Mouse (Mus musculus): ENCODE data around the gene Msantd1. TPM values are rescaled to one million over a fixed set of nuclear protein-coding genes. Genes with fewer than 3 reads are reported as not detected.

The Msantd1 gene
- polyA plus RNA-seq, 1 experiment from 2014 or later = 2.2 TPM

DNA sequence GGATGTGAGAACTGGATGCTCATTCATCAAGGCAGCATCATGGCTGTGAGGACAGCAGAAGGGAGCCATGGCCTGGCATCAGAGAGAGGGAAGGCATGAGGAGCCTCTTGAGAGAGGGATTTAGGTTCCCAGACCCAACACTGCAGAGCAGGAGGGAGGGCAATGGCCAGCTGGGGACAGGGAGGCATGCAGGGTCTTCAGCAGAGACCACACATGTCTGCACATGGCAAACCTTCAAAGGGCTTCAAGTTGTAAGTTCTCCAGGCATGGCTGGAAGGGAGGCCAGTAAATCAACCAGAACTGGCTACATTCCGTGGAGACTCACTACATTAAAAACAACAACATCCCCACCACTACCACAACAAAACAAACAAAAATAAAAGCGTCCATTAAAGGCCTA lies 23.3 kb downstream of the Msantd1 start:
- no peak overlapping the region for H3K4me3 ChIP-seq
- no peaks in the 10 kb centered on the region for H3K27me3 ChIP-seq
- H3K9ac ChIP-seq = no peak overlapping the region
- no peaks in the 10 kb centered on the region; the same call in 1 of the 2 replicates for H3K9me3 ChIP-seq (replicated peaks)
- peak overlapping the region; percentile 15 for H3K27ac ChIP-seq
- H3K4me2 ChIP-seq = no peak overlapping the region
- no peaks in the 10 kb centered on the region for H3K36me3 ChIP-seq (ENCODE audit: poor library complexity, severe bottlenecking)
- 88% methylated on average over 2 of the region's 2 CpGs for WGBS
- ATAC-seq = no peak
- peaks cover 15% of the 10 kb centered on the region for H3K4me1 ChIP-seq

GRCm38 (mm10) chr5:34931516-34932457 lies 24.0 kb downstream of the Msantd1 start:
- Histone ChIP-seq H3K4me3 (no peak overlapping the region), H3K4me2 (no peak overlapping the region), H3K27ac (peak overlapping the region; percentile 27; the same call in 1 of the 2 replicates), H3K36me3 (ENCODE audit: poor library complexity, severe bottlenecking) (no peaks in the 10 kb centered on the region), H3K9me3 (replicated peaks) (no peaks in the 10 kb centered on the region), H3K4me1 (peaks cover 15% of the 10 kb centered on the region), H3K9ac (no peak overlapping the region), H3K27me3 (no peaks in the 10 kb centered on the region)
- WGBS = 49% methylated on average over 11 of the region's 11 CpGs
- no peak for ATAC-seq

- Histone ChIP-seq H3K9ac (no peak overlapping the region), H3K9me3 (replicated peaks) (no peaks in the 10 kb centered on the region), H3K27me3 (no peaks in the 10 kb centered on the region), H3K27ac (0 out of 2 replicates have a peak overlapping the region, but pooled peaks have one; percentile 27), H3K4me3 (no peak overlapping the region), H3K4me1 (peaks cover 15% of the 10 kb centered on the region), H3K36me3 (ENCODE audit: poor library complexity, severe bottlenecking) (no peaks in the 10 kb centered on the region), H3K4me2 (no peak overlapping the region)
- 32% methylated on average over 4 of the region's 4 CpGs for WGBS
- no peak for ATAC-seq
These were observed 24.6 kb downstream of the Msantd1 start for GRCm38 (mm10) chr5:34932458-34932806.

- ATAC-seq = no peak
- Histone ChIP-seq H3K27me3 (no peaks in the 10 kb centered on the region), H3K9me3 (replicated peaks) (no peaks in the 10 kb centered on the region), H3K27ac (no peak overlapping the region), H3K4me1 (peaks cover 15% of the 10 kb centered on the region), H3K9ac (no peak overlapping the region), H3K4me2 (no peak overlapping the region), H3K36me3 (ENCODE audit: poor library complexity, severe bottlenecking) (no peaks in the 10 kb centered on the region), H3K4me3 (no peak overlapping the region)
- 98% methylated on average over 1 of the region's 1 CpGs for WGBS
These were observed 25.6 kb downstream of the Msantd1 start for GRCm38 (mm10) chr5:34933461-34933860.

GRCm38 (mm10) chr5:34941710-34942470 lies 34.1 kb downstream of the Msantd1 start:
- Histone ChIP-seq H3K27me3 (no peaks in the 10 kb centered on the region), H3K4me1 (peaks cover 15% of the 10 kb centered on the region), H3K27ac (peak overlapping the region; percentile 60), H3K36me3 (ENCODE audit: poor library complexity, severe bottlenecking) (no peaks in the 10 kb centered on the region), H3K4me3 (no peak overlapping the region), H3K4me2 (no peak overlapping the region; the same call in 1 of the 2 replicates), H3K9ac (no peak overlapping the region), H3K9me3 (replicated peaks) (no peaks in the 10 kb centered on the region)
- WGBS = 9% methylated on average over 10 of the region's 10 CpGs
- peak; percentile 33; the same call in 1 of the 2 replicates for ATAC-seq

GRCm38 (mm10) chr5:34943428-34943827 lies 35.6 kb downstream of the Msantd1 start:
- no peak overlapping the region for H3K9ac ChIP-seq
- ATAC-seq = no peak
- H3K36me3 ChIP-seq (ENCODE audit: poor library complexity, severe bottlenecking) = no peaks in the 10 kb centered on the region
- no peak overlapping the region for H3K27ac ChIP-seq
- 88% methylated on average over 3 of the region's 3 CpGs for WGBS
- peaks cover 16% of the 10 kb centered on the region for H3K4me1 ChIP-seq
- H3K27me3 ChIP-seq = no peaks in the 10 kb centered on the region
- no peaks in the 10 kb centered on the region for H3K9me3 ChIP-seq (replicated peaks)
- no peak overlapping the region for H3K4me3 ChIP-seq
- no peak overlapping the region for H3K4me2 ChIP-seq

GRCm38 (mm10) chr5:34948861-34949760 lies 41.3 kb downstream of the Msantd1 start, which contains the start of gene Rgs12:
Gene Rgs12 (plus strand): TSS chr5:34949445.
- H3K27me3 ChIP-seq = no peaks in the 10 kb centered on the region
- peaks cover 16% of the 10 kb centered on the region for H3K36me3 ChIP-seq (ENCODE audit: poor library complexity, severe bottlenecking)
- H3K4me2 ChIP-seq = peak within 1 kb of the TSS; percentile 79
- H3K27ac ChIP-seq = peak within 1 kb of the TSS; percentile 94
- peak within 1 kb of the TSS; percentile 98 for H3K9ac ChIP-seq
- peak within 1 kb of the TSS; percentile 88 for H3K4me3 ChIP-seq
- WGBS = under 1% methylated on average over 82 of the region's 84 CpGs
- H3K4me1 ChIP-seq = peaks cover 35% of the 10 kb centered on the region
- H3K9me3 ChIP-seq (replicated peaks) = peaks cover 5% of the 10 kb centered on the region; the same call in 1 of the 2 replicates
- ATAC-seq = peak; percentile 91

- H3K36me3 ChIP-seq (ENCODE audit: poor library complexity, severe bottlenecking) = peaks cover 16% of the 10 kb centered on the region
- peaks cover 5% of the 10 kb centered on the region; the same call in 1 of the 2 replicates for H3K9me3 ChIP-seq (replicated peaks)
- H3K27me3 ChIP-seq = no peaks in the 10 kb centered on the region
- H3K27ac ChIP-seq = peak overlapping the region; percentile 94
- H3K4me2 ChIP-seq = peak overlapping the region; percentile 79
- peaks cover 42% of the 10 kb centered on the region for H3K4me1 ChIP-seq
- peak overlapping the region; percentile 88 for H3K4me3 ChIP-seq
- peak; percentile 57 for ATAC-seq
- WGBS = under 1% methylated on average over 12 of the region's 12 CpGs
- peak overlapping the region; percentile 98 for H3K9ac ChIP-seq
These were observed 42.0 kb downstream of the Msantd1 start for GRCm38 (mm10) chr5:34949769-34950211.

GRCm38 (mm10) chr5:34950486-34951160 lies 42.8 kb downstream of the Msantd1 start:
- peak overlapping the region; percentile 98 for H3K9ac ChIP-seq
- peak overlapping the region; percentile 79 for H3K4me2 ChIP-seq
- peak overlapping the region; percentile 94 for H3K27ac ChIP-seq
- H3K27me3 ChIP-seq = no peaks in the 10 kb centered on the region
- H3K9me3 ChIP-seq (replicated peaks) = peaks cover 5% of the 10 kb centered on the region; the same call in 1 of the 2 replicates
- WGBS = 57% methylated on average over 6 of the region's 6 CpGs
- peaks cover 46% of the 10 kb centered on the region for H3K4me1 ChIP-seq
- peak overlapping the region; percentile 88 for H3K4me3 ChIP-seq
- peaks cover 19% of the 10 kb centered on the region for H3K36me3 ChIP-seq (ENCODE audit: poor library complexity, severe bottlenecking)
- ATAC-seq = no peak

- Histone ChIP-seq H3K4me3 (peak overlapping the region; percentile 88), H3K9ac (peak overlapping the region; percentile 98), H3K4me2 (peak overlapping the region; percentile 79), H3K9me3 (replicated peaks) (peaks cover 5% of the 10 kb centered on the region; the same call in 1 of the 2 replicates), H3K36me3 (ENCODE audit: poor library complexity, severe bottlenecking) (peaks cover 19% of the 10 kb centered on the region), H3K27me3 (no peaks in the 10 kb centered on the region), H3K4me1 (peaks cover 53% of the 10 kb centered on the region), H3K27ac (peak overlapping the region; percentile 26; the same call in 1 of the 2 replicates)
- 95% methylated on average over 8 of the region's 8 CpGs for WGBS
- no peak for ATAC-seq
These were observed 43.5 kb downstream of the Msantd1 start for GRCm38 (mm10) chr5:34951161-34951834.
